Mouse (Mus musculus) midbrain, postnatal 0 days (tissue): ENCODE results near the gene Dock1. TPM values are rescaled to one million over a fixed set of nuclear protein-coding genes. Genes with fewer than 3 reads are reported as not detected.

Experiments
- ATAC-seq: fragments of 200-750 bp; cut with Nextera tagmentation; 2 replicates; pipeline ENCODE4 v1.8.0; 2017; ENCODE audit warnings: moderate number of reproducible peaks, mild to moderate bottlenecking, moderate TSS enrichment, moderate library complexity; ENCODE audit not compliant: low FRiP score
- DNase-seq: peaks from one replicate; pipeline ENCODE4 v3.0.0-alpha.2; 2015; ENCODE audit warnings: low spot score
- H3K27ac ChIP-seq: fragments of 300-500 bp; sonication (generic); 2 replicates; pipeline ENCODE4 v1.5.1; 2014; ENCODE audit warnings: low read depth, mild to moderate bottlenecking, low read length, mixed read lengths
- H3K27me3 ChIP-seq: fragments of 300-500 bp; sonication (generic); 2 replicates; pipeline ENCODE4 v1.6.1; 2014; ENCODE audit warnings: low read length, control low read depth, mixed read lengths; ENCODE audit not compliant: insufficient read depth
- H3K36me3 ChIP-seq: fragments of 300-500 bp; sonication (generic); 2 replicates; pipeline ENCODE4 v1.6.1; 2014; ENCODE audit warnings: low read length, control low read depth, mixed read lengths; ENCODE audit not compliant: insufficient read depth
- H3K4me1 ChIP-seq: fragments of 300-500 bp; sonication (generic); 2 replicates; pipeline ENCODE4 v1.6.1; 2014; ENCODE audit warnings: mild to moderate bottlenecking, control low read depth, antibody characterized with exemption, low read length, mixed read lengths; ENCODE audit not compliant: insufficient read depth
- H3K4me2 ChIP-seq: fragments of 300-500 bp; sonication (generic); 2 replicates; pipeline ENCODE4 v1.6.1; 2014; ENCODE audit warnings: low read depth, mild to moderate bottlenecking, low read length, mixed read lengths; ENCODE audit not compliant: poor library complexity, severe bottlenecking
- H3K4me3 ChIP-seq: fragments of 300-500 bp; sonication (generic); 2 replicates; pipeline ENCODE4 v1.5.1; 2014; ENCODE audit warnings: low read depth, mild to moderate bottlenecking, low read length, moderate library complexity
- H3K9ac ChIP-seq: fragments of 300-500 bp; sonication (generic); replicated peaks from 2 replicates; pipeline ENCODE4 v1.6.1; 2014; ENCODE audit warnings: mild to moderate bottlenecking, low read length, moderate library complexity, mixed read lengths; ENCODE audit not compliant: poor library complexity, severe bottlenecking
- H3K9me3 ChIP-seq: fragments of 300-500 bp; sonication (generic); 2 replicates; pipeline ENCODE4 v1.6.1; 2016; ENCODE audit warnings: low read length, control low read depth
- CTCF ChIP-seq: IDR thresholded peaks from 2 replicates; pipeline ENCODE4 v1.5.1; 2016; ENCODE audit warnings: antibody characterized with exemption, mild to moderate bottlenecking
- WGBS: fragments of 180-500 bp; shearing (Covaris S2); extraction: QIAGEN DNeasy Blood & Tissue Kit; methylation state at CpG from one replicate; pipeline ENCODE4 v1.1.7; 2014; 5-methylcytosine and 5-hydroxymethylcytosine counted together
- polyA plus RNA-seq: library from polyadenylated mRNA; unstranded; fragments of >200 nt; fragmentation: Nextera tagmentation; extraction: Ambion mirVana; gene quantifications from 2 replicates; pipeline ENCODE4 v1.2.1, GENCODE M21; 2015
- total RNA-seq: library from RNA; depleted of rRNA; stranded (reverse); fragments of >200 nt; gene quantifications from 2 replicates; pipeline ENCODE4 v1.2.3, GENCODE M21; 2014

The Dock1 gene
- total and polyA plus RNA-seq, 2 experiments from 2014 or later, result 5.3 to 14.2 TPM

- Histone ChIP-seq H3K9ac (no peak overlapping the region), H3K4me1 (no peaks in the 10 kb centered on the region), H3K27me3 (no peaks in the 10 kb centered on the region), H3K4me2 (no peak overlapping the region), H3K4me3 (no peak overlapping the region), H3K9me3 (no peaks in the 10 kb centered on the region), H3K27ac (no peak overlapping the region), H3K36me3 (no peaks in the 10 kb centered on the region)
- ATAC-seq, result no peak
- TF ChIP-seq CTCF, result no peak
- no peak for DNase-seq
- 88% methylated on average over 2 of the region's 2 CpGs for WGBS
Measured at GRCm38 (mm10) chr7:135221475-135221874, 551.0 kb downstream of the Dock1 start.
